Mouse (Mus musculus) left cerebral cortex, adult 2 months (tissue): ENCODE measurements around the gene Npl. TPM values are rescaled to one million over a fixed set of nuclear protein-coding genes. Genes with fewer than 3 reads are reported as not detected.
A peak's percentile ranks its signal among the peaks of the same experiment; 100 is the strongest.
"Not testable (repeated sequence)": the region's sequence is repeated elsewhere in the genome, so short reads cannot be mapped to it uniquely, and the experiment has no call there.

ENCODE experiments used
- DNase-seq, 2 experiments: peaks; one replicate each; pipeline ENCODE4 v3.0.0; 2021 to 2022; ENCODE audit warnings: low spot score in 2 of 2, mixed read lengths in 1 of 2; ENCODE audit errors: extremely low spot score in 1 of 2
- H3K27ac ChIP-seq: fragments of 200-600 bp; 2 replicates; pipeline ENCODE4 v1.8.1; 2022
- H3K4me3 ChIP-seq: fragments of 200-600 bp; 2 replicates; pipeline ENCODE4 v1.8.1; 2022
- CTCF ChIP-seq: fragments of 200-600 bp; IDR thresholded peaks from 2 replicates; pipeline ENCODE4 v1.8.1; 2022; ENCODE audit warnings: antibody characterized with exemption, mild to moderate bottlenecking, moderate library complexity
- intact Hi-C: fragments of 180-260 bp; cut with DNase I; formaldehyde crosslinking; loops from one replicate; pipeline ENCODE4 v1.15.1; 2025
- total RNA-seq, 2 experiments: library from RNA; stranded (reverse); gene quantifications; 2 replicates each; pipeline ENCODE4 v1.2.3; 2021

Npl gene
- total RNA-seq, 2 experiments from 2014 or later = 5.4 to 6.0 TPM

DNA sequence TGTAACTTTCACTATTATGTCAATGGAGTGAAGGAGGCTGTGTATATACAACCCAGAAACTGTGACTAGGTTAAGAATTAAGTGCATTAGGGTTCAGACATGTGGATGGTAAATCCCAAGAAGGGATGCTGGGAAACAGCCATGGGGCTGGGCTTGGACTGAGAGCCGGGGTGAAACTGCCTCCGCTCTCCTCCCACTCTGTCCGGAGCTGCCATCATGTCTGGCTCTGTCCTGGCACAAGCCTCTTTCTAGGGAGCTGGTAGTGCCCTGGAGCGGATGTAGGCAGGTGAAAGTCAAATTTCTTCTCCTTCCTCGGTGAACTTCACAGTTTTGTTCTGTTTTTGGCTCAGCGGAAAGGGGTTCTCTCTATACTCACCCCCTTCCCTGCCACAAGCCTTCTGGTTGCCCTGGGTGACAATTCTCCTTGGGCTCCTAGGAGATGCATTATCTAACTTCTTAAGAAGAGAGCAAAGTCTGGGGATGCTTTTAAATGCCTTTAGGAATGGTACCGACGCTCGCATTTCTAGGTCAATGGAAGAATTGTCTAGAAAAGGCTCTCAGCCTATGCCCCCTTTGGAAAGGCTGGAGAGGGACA is 10.0 kb downstream of the Npl start:
- no peak overlapping the region for H3K27ac ChIP-seq
- H3K4me3 ChIP-seq = no peak overlapping the region
- intact Hi-C loops = no loop called here
- DNase-seq = no peak
- no peak for TF ChIP-seq CTCF

DNA sequence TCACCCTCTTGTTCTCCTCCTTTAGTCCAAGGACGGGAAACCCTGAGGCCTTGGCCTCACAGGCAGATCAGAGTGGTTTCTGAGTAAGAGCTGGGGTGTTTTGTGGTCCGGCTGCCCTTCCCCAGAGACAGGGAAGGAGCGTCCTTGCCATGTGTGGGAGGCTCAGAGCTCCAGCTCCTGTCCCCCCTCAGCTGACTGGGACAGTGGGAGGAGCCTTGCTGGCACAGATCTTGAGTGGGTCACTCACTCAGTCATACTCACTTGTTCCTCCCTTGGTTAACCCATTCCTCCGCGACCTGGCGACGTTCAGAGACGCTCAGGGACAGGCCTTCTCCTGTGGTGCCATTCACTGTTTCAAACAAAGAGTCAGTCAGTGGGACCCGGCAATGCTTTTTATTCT is 14.2 kb downstream of the Npl start:
- no peak overlapping the region for H3K27ac ChIP-seq
- no peak for DNase-seq
- intact Hi-C loops = no loop called here
- H3K4me3 ChIP-seq = no peak overlapping the region
- no peak for TF ChIP-seq CTCF

DNA sequence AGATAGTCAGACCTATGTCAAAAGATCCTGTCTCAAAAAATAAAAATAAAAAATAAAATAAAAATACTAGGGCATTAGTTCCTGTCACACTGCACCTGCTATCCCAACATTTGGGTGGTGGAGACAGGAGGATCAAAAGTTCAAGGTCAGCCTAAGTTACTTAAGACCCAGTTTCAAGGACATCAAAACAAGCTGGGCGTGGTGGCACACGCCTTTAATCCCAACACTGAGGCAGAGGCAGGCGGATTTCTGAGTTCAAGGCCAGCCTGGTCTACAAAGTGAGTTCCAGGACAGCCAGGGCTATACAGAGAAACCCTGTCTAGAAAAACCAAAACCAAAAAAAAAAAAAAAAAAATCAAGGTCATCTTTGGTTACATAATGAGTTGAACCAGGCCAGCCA is 16.9 kb downstream of the Npl start:
- intact Hi-C loops, H3K27ac ChIP-seq, DNase-seq, H3K4me3 ChIP-seq: not testable (repeated sequence)

DNA sequence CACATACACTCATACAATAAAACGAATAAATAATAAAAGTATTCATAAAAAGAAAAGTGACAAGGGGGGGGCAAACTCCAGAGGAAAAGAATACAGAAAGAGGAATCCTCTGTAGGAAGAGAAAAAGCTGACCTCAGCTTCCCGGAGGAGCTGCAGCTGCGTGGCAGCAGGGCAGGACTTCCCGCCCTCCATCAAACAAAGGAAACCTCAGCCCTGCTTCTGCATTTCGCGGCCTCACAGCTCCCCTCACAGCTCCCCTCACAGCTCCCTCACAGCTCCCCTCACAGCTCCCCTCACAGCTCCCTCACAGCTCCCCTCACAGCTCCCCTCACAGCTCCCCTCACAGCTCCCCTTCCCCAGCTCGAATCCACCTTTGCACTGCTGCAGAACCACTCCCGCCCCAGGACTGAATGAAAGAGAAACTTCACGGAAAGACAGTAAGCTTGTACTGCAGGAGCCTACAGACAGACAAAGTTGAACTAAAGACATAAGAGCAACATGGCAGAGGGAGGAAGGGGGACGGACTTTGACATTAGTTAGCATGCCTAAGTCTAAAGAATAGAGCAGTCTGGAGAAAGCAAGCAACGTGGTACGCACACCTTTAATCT is 17.5 kb downstream of the Npl start:
- no peak for TF ChIP-seq CTCF
- no peak for DNase-seq
- intact Hi-C loops = no loop called here
- Histone ChIP-seq H3K4me3 (no peak overlapping the region), H3K27ac (no peak overlapping the region)

DNA sequence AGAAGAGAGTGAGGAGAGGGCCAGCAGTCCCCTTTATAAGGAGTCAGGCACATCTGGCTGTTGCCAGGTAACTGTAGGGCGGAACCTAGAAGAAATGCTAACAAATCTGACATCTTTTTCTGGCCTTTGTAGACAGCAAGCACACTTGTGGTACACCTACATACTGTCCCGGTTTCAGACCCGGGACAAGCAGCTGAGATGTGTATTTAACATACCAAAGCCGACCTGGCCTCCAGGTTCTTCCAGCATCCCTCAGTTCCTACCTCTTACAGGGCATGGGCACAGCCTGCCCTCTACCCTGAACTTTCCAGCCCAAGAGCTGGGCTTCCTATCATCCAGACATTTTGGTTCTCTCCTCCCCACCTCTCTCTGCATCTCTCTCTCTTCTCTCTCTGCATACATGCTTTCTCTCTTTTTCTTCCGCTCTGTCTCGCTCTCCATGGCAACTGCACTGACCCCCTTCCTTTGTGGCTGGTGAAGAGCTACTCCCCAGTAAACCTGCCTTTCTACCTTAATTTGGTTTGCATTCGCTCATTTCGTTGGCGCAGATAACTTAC is 18.1 kb downstream of the Npl start:
- TF ChIP-seq CTCF = no peak
- no peak overlapping the region for H3K4me3 ChIP-seq
- H3K27ac ChIP-seq = no peak overlapping the region
- no peak for DNase-seq
- intact Hi-C loops = no loop called here

DNA sequence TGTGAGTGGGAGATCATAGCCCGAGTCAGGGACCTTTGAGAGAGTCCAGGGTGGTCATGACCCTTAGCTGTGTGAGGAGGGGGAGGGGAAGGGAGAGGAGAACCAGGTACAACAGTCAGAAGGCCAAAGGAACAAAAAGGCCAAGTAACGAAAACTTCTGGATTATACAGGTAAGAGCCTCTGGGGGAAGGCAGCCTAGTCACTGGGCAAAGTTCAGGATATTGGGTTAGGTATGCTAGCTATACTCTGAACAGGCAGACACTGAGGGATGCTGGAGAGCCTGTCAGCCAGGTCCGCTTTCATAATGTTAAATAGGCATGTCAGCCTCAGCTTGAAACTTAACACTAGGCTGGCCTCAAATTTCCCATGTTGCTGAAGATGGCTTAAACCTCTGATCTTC is 27.7 kb downstream of the Npl start:
- intact Hi-C loops = no loop called here
- no peak for TF ChIP-seq CTCF
- Histone ChIP-seq H3K4me3 (no peak overlapping the region), H3K27ac (no peak overlapping the region)
- no peak for DNase-seq

DNA sequence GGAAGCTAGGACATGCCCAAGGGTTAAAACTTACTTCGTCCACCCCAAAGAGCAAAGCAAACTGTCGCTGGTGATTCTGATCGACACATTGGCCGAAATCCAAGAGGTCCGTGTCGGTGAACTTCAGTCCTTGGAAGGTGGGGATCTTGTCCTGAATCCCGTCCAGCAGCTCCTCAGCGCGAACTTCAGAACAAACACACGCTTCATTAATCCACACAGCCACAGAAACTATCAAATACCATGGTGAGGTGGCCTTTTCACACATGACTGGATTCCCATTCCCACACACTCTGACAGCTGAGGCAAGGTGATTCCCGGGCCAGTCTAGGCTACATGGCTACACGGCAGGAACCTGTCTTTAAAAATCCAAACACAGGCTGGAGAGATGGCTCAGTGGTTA is 34.5 kb downstream of the Npl start:
- intact Hi-C loops = no loop called here

DNA sequence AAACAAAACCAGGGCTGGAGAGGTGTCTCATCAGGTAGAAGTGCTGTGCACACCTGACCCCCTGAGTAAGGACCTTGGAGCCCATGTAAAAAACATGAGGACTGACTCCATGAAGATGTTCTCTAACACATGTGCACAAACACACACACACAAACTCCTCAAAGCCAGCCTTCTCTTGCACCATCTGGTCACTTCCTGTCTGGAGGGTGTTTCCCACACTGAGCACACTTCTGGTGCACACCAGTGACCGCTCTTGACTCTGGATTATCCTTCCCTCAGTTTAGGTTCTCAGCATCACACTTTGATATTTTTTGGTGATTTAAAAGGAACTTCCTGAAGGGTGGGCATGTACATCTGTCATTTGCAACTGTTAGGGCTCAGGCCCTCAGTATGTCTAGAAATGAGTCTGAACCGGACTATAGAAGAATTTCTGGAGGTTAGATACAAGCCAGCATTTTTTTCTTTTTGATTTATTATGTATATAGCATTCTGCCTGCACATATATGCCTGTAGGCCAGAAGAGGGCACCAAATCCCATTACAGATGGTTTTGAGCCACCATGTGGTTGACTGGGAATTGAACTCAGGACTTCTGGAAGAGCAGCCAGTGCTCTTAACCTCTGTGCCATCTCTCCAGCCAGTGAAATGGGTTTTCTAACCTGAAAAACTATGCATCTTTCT is 39.4 kb downstream of the Npl start:
- TF ChIP-seq CTCF = peak; percentile 41
- Histone ChIP-seq H3K27ac (no peak overlapping the region), H3K4me3 (no peak overlapping the region)
- no peak for DNase-seq
- intact Hi-C loops = no loop called here

More for the DNA sequence above, 34.5 kb downstream of the Npl start:
- H3K27ac ChIP-seq = no peak overlapping the region
- H3K4me3 ChIP-seq = no peak overlapping the region
- TF ChIP-seq CTCF = no peak
- DNase-seq = no peak

DNA sequence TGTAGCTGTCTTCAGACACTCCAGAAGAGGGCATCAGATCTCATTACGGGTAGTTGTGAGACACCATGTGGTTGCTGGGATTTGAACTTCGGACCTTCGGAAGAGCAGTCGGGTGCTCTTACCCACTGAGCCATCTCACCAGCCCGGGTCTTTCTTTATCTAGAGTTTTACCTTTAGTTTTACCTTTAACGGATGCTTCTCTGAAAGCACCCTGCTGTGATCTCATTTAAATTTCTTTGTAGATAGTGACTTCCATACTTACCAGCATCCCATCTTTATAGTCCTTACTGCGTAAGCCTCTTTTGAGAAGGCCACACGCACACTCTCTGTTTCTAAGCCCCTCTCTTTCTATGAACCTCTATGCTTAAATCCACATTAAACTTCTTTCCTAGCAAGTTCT is 40.3 kb downstream of the Npl start:
- intact Hi-C loops, H3K4me3 ChIP-seq, H3K27ac ChIP-seq, DNase-seq: not testable (repeated sequence)

DNA sequence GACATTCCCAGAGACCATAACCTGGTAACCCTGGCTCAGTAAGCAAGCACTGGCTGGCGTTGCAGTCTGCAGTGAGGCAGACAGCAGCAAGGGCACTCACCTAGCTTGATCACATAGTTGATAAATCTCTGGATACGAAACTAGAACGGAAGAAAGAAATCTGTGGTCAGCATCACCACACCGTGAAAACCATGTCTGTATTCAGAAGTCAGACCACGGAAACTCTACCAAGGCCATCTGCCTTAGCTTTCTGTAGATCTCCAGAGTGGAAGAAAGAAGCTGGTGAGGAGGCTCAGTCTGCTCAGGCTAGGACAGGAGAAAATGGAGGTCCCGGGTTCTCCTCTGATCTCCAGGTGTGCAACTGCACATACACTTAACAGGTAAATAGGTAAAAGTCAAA is 40.8 kb downstream of the Npl start:
- intact Hi-C loops = no loop called here
- no peak overlapping the region for H3K27ac ChIP-seq
- no peak overlapping the region for H3K4me3 ChIP-seq
- no peak for DNase-seq
- TF ChIP-seq CTCF = no peak

DNA sequence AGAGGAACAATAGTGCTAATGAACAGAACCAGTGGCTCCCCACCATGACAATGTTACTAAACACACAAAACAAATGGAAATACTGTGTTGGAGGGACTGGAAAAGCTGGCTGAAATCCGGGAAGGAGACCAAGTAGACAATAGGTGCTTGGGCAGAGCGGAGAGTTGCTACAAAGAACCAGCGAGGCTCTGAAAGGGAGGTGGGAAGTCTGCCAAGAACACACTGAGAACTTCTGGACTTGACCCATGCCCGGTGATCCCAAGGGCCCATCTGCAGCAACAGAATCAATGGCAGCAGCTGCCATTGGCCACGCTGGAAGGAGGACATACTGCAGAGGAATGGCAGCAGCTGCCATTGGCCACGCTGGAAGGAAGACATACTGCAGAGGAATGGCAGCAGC is 43.6 kb downstream of the Npl start:
- no peak overlapping the region for H3K27ac ChIP-seq
- DNase-seq = no peak
- no peak for TF ChIP-seq CTCF
- intact Hi-C loops = no loop called here
- no peak overlapping the region for H3K4me3 ChIP-seq

DNA sequence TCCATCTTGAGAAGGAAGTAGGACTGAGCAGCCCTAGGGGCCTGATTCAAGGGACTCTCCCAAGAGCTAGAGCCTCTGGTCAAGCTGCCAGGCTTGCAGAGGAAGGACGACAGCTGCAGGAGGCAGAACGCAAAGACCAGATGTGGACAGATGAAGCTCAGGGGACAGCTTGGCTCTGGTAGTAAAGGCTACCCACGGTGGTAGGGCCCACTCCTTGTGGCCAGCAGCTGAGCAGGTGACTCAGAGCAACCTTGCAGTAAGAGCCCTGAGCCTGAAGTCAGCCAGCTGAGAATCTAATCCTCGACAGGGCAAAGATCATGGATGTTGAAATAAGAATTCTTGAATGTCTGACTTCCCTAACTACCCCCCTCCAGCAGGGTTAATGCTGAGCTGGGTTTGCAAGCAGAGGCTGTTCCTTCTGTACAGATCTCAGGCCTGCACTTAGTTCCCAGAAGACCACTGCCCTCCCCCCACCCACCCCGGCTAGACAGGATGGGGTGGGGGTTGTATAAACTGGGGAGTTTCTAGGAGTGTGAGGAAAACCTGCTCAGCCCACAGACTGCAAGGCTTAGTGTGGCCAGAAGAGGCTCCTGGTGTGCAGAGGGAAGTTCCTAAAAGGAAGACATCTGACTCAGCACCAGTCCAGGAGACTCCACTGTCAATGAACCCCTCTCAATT is 48.1 kb downstream of the Npl start:
- TF ChIP-seq CTCF = no peak; the same call in none of the 2 replicates
- Histone ChIP-seq H3K27ac (no peak overlapping the region), H3K4me3 (no peak overlapping the region)
- no peak for DNase-seq
- intact Hi-C loops = no loop called here
